Mouse (Mus musculus): ENCODE results near the gene Grk6. TPM values are rescaled to one million over a fixed set of nuclear protein-coding genes. Genes with fewer than 3 reads are reported as not detected.

Grk6 gene
- polyA plus RNA-seq, 1 experiment from 2014 or later = 52.3 TPM

- Histone ChIP-seq H3K4me1 (ENCODE audit: control insufficient read depth, insufficient read depth, low read length) (peaks cover 71% of the 10 kb centered on the region), H3K4me3 (ENCODE audit: low read depth, low read length) (no peak overlapping the region), H3K27ac (ENCODE audit: low read depth, low read length) (peak overlapping the region; percentile 20; the same call in 1 of the 2 replicates), H3K9me3 (ENCODE audit: control insufficient read depth, low read length) (no peaks in the 10 kb centered on the region), H3K9ac (ENCODE audit: low read length) (peak overlapping the region; percentile 71; the same call in 1 of the 2 replicates), H3K27me3 (ENCODE audit: control insufficient read depth, insufficient read depth, low read length) (no peaks in the 10 kb centered on the region), H3K36me3 (ENCODE audit: control insufficient read depth, insufficient read depth, low read length) (peaks cover 11% of the 10 kb centered on the region; the same call in 1 of the 2 replicates), H3K4me2 (peak overlapping the region; percentile 100; the same call in 1 of the 2 replicates)
- DNase-seq (ENCODE audit: low spot score, missing footprints) (peak; percentile 89), ATAC-seq (ENCODE audit: low FRiP score) (no peak)
- WGBS = 40% methylated on average over 9 of the region's 9 CpGs
Observed at GRCm38 (mm10) chr13:55470372-55470771, 25.5 kb downstream of the Grk6 start.

- H3K27me3 ChIP-seq (ENCODE audit: control insufficient read depth, insufficient read depth, low read length) = no peaks in the 10 kb centered on the region
- WGBS = 2% methylated on average over 54 of the region's 54 CpGs
- peak overlapping the region; percentile 100 for H3K4me2 ChIP-seq
- peak overlapping the region; percentile 79 for H3K9ac ChIP-seq (ENCODE audit: low read length)
- peak overlapping the region; percentile 52 for H3K4me3 ChIP-seq (ENCODE audit: low read depth, low read length)
- H3K4me1 ChIP-seq (ENCODE audit: control insufficient read depth, insufficient read depth, low read length) = peaks cover 71% of the 10 kb centered on the region
- peak overlapping the region; percentile 82; the same call in 1 of the 2 replicates for H3K27ac ChIP-seq (ENCODE audit: low read depth, low read length)
- peaks cover 18% of the 10 kb centered on the region for H3K36me3 ChIP-seq (ENCODE audit: control insufficient read depth, insufficient read depth, low read length)
- no peaks in the 10 kb centered on the region for H3K9me3 ChIP-seq (ENCODE audit: control insufficient read depth, low read length)
- peak; percentile 100 for DNase-seq (ENCODE audit: low spot score, missing footprints)
- peak; percentile 76 for ATAC-seq (ENCODE audit: low FRiP score)
Observed at GRCm38 (mm10) chr13:55471156-55471818, 26.4 kb downstream of the Grk6 start.

GRCm38 (mm10) chr13:55471819-55472131 lies 26.9 kb downstream of the Grk6 start:
- Histone ChIP-seq H3K27me3 (ENCODE audit: control insufficient read depth, insufficient read depth, low read length) (no peaks in the 10 kb centered on the region), H3K9me3 (ENCODE audit: control insufficient read depth, low read length) (no peaks in the 10 kb centered on the region), H3K4me1 (ENCODE audit: control insufficient read depth, insufficient read depth, low read length) (peaks cover 68% of the 10 kb centered on the region), H3K27ac (ENCODE audit: low read depth, low read length) (peak overlapping the region; percentile 82), H3K4me2 (peak overlapping the region; percentile 100), H3K9ac (ENCODE audit: low read length) (peak overlapping the region; percentile 79), H3K4me3 (ENCODE audit: low read depth, low read length) (peak overlapping the region; percentile 52), H3K36me3 (ENCODE audit: control insufficient read depth, insufficient read depth, low read length) (peaks cover 20% of the 10 kb centered on the region)
- peak; percentile 47 for ATAC-seq (ENCODE audit: low FRiP score)
- WGBS = 1% methylated on average over 31 of the region's 31 CpGs
- no peak for DNase-seq (ENCODE audit: low spot score, missing footprints)

GRCm38 (mm10) chr13:55472132-55473022 lies 27.5 kb downstream of the Grk6 start:
- Histone ChIP-seq H3K27ac (ENCODE audit: low read depth, low read length) (peak overlapping the region; percentile 82), H3K9me3 (ENCODE audit: control insufficient read depth, low read length) (no peaks in the 10 kb centered on the region), H3K27me3 (ENCODE audit: control insufficient read depth, insufficient read depth, low read length) (no peaks in the 10 kb centered on the region), H3K4me2 (peak overlapping the region; percentile 100), H3K4me1 (ENCODE audit: control insufficient read depth, insufficient read depth, low read length) (peaks cover 68% of the 10 kb centered on the region), H3K36me3 (ENCODE audit: control insufficient read depth, insufficient read depth, low read length) (peaks cover 24% of the 10 kb centered on the region), H3K9ac (ENCODE audit: low read length) (peak overlapping the region; percentile 79), H3K4me3 (ENCODE audit: low read depth, low read length) (peak overlapping the region; percentile 52)
- DNase-seq (ENCODE audit: low spot score, missing footprints) (peak; percentile 97), ATAC-seq (ENCODE audit: low FRiP score) (peak; percentile 33)
- under 1% methylated on average over 79 of the region's 103 CpGs for WGBS

GRCm38 (mm10) chr13:55473076-55473831 lies 28.4 kb downstream of the Grk6 start:
- Histone ChIP-seq H3K9ac (ENCODE audit: low read length) (peak overlapping the region; percentile 79), H3K36me3 (ENCODE audit: control insufficient read depth, insufficient read depth, low read length) (peaks cover 29% of the 10 kb centered on the region), H3K27ac (ENCODE audit: low read depth, low read length) (peak overlapping the region; percentile 82), H3K4me2 (peak overlapping the region; percentile 100), H3K4me1 (ENCODE audit: control insufficient read depth, insufficient read depth, low read length) (peaks cover 68% of the 10 kb centered on the region), H3K27me3 (ENCODE audit: control insufficient read depth, insufficient read depth, low read length) (no peaks in the 10 kb centered on the region), H3K9me3 (ENCODE audit: control insufficient read depth, low read length) (no peaks in the 10 kb centered on the region), H3K4me3 (ENCODE audit: low read depth, low read length) (peak overlapping the region; percentile 52)
- DNase-seq (ENCODE audit: low spot score, missing footprints) = peak; percentile 93
- ATAC-seq (ENCODE audit: low FRiP score) = no peak
- WGBS = 17% methylated on average over 18 of the region's 18 CpGs

GRCm38 (mm10) chr13:55473961-55474360 lies 29.1 kb downstream of the Grk6 start:
- peaks cover 29% of the 10 kb centered on the region for H3K36me3 ChIP-seq (ENCODE audit: control insufficient read depth, insufficient read depth, low read length)
- H3K4me2 ChIP-seq = no peak overlapping the region
- DNase-seq (ENCODE audit: low spot score, missing footprints) (no peak), ATAC-seq (ENCODE audit: low FRiP score) (no peak)
- H3K4me1 ChIP-seq (ENCODE audit: control insufficient read depth, insufficient read depth, low read length) = peaks cover 66% of the 10 kb centered on the region
- no peak overlapping the region; the same call in 1 of the 2 replicates for H3K4me3 ChIP-seq (ENCODE audit: low read depth, low read length)
- WGBS = 57% methylated on average over 11 of the region's 11 CpGs
- peak overlapping the region; percentile 25; the same call in 1 of the 2 replicates for H3K27ac ChIP-seq (ENCODE audit: low read depth, low read length)
- H3K27me3 ChIP-seq (ENCODE audit: control insufficient read depth, insufficient read depth, low read length) = no peaks in the 10 kb centered on the region
- H3K9ac ChIP-seq (ENCODE audit: low read length) = no peak overlapping the region
- no peaks in the 10 kb centered on the region for H3K9me3 ChIP-seq (ENCODE audit: control insufficient read depth, low read length)

- H3K36me3 ChIP-seq (ENCODE audit: control insufficient read depth, insufficient read depth, low read length) = peaks cover 32% of the 10 kb centered on the region
- 13% methylated on average over 5 of the region's 5 CpGs for WGBS
- ATAC-seq (ENCODE audit: low FRiP score) = no peak
Observed at GRCm38 (mm10) chr13:55474621-55475069, 29.8 kb downstream of the Grk6 start.

GRCm38 (mm10) chr13:55475750-55476149 lies 30.9 kb downstream of the Grk6 start:
- H3K4me1 ChIP-seq (ENCODE audit: control insufficient read depth, insufficient read depth, low read length) = peaks cover 53% of the 10 kb centered on the region

More at GRCm38 (mm10) chr13:55474621-55475069, 29.8 kb downstream of the Grk6 start:
- H3K4me1 ChIP-seq (ENCODE audit: control insufficient read depth, insufficient read depth, low read length) = peaks cover 61% of the 10 kb centered on the region
- H3K9me3 ChIP-seq (ENCODE audit: control insufficient read depth, low read length) = no peaks in the 10 kb centered on the region
- peak overlapping the region; percentile 22 for H3K4me2 ChIP-seq
- peak overlapping the region; percentile 57 for H3K27ac ChIP-seq (ENCODE audit: low read depth, low read length)
- 0 out of 2 replicates have a peak overlapping the region, but pooled peaks have one; percentile 3 for H3K4me3 ChIP-seq (ENCODE audit: low read depth, low read length)
- H3K9ac ChIP-seq (ENCODE audit: low read length) = no peak overlapping the region; the same call in 1 of the 2 replicates
- peak; percentile 98 for DNase-seq (ENCODE audit: low spot score, missing footprints)
- no peaks in the 10 kb centered on the region for H3K27me3 ChIP-seq (ENCODE audit: control insufficient read depth, insufficient read depth, low read length)

More at GRCm38 (mm10) chr13:55475750-55476149, 30.9 kb downstream of the Grk6 start:
- no peak overlapping the region for H3K4me2 ChIP-seq
- DNase-seq (ENCODE audit: low spot score, missing footprints) (no peak), ATAC-seq (ENCODE audit: low FRiP score) (no peak)
- H3K27me3 ChIP-seq (ENCODE audit: control insufficient read depth, insufficient read depth, low read length) = no peaks in the 10 kb centered on the region
- 90% methylated on average over 5 of the region's 5 CpGs for WGBS
- no peak overlapping the region for H3K9ac ChIP-seq (ENCODE audit: low read length)
- H3K9me3 ChIP-seq (ENCODE audit: control insufficient read depth, low read length) = no peaks in the 10 kb centered on the region
- no peak overlapping the region for H3K4me3 ChIP-seq (ENCODE audit: low read depth, low read length)
- H3K36me3 ChIP-seq (ENCODE audit: control insufficient read depth, insufficient read depth, low read length) = peaks cover 41% of the 10 kb centered on the region
- no peak overlapping the region for H3K27ac ChIP-seq (ENCODE audit: low read depth, low read length)

All from midbrain, embryonic 11.5 days (tissue).